Mouse (Mus musculus) ES-Bruce4 (cell line): Measurements from ENCODE around the gene Gm11567. TPM values are rescaled to one million over a fixed set of nuclear protein-coding genes. Genes with fewer than 3 reads are reported as not detected.
"Not testable (repeated sequence)": the region's sequence is repeated elsewhere in the genome, so short reads cannot be mapped to it uniquely, and the experiment has no call there.

ENCODE experiments used
- H3K27ac ChIP-seq: 2 replicates; pipeline ENCODE4 v1.5.1; 2012; ENCODE audit warnings: low read length, inconsistent platforms; ENCODE audit not compliant: insufficient read depth
- H3K27me3 ChIP-seq: 2 replicates; pipeline ENCODE4 v1.6.1; 2012; ENCODE audit warnings: mild to moderate bottlenecking, low read length, inconsistent platforms; ENCODE audit not compliant: control insufficient read depth, poor library complexity, insufficient read depth, severe bottlenecking
- H3K36me3 ChIP-seq: 2 replicates; pipeline ENCODE4 v1.6.1; 2012; ENCODE audit warnings: inconsistent platforms, mild to moderate bottlenecking, low read length, moderate library complexity; ENCODE audit not compliant: control insufficient read depth, poor library complexity, insufficient read depth, severe bottlenecking
- H3K4me1 ChIP-seq: one replicate; pipeline ENCODE4 v1.8.1; 2011; ENCODE audit warnings: low read length; ENCODE audit not compliant: control insufficient read depth, insufficient read depth
- H3K4me3 ChIP-seq: 2 replicates; pipeline ENCODE4 v1.5.1; 2011; ENCODE audit warnings: low read depth, mild to moderate bottlenecking, low read length
- H3K9ac ChIP-seq: 2 replicates; pipeline ENCODE4 v1.6.1; 2012; ENCODE audit warnings: low read depth, mild to moderate bottlenecking, inconsistent platforms; ENCODE audit not compliant: poor library complexity, severe bottlenecking
- H3K9me3 ChIP-seq: replicated peaks from 2 replicates; pipeline ENCODE4 v1.6.1; 2012; ENCODE audit warnings: mild to moderate bottlenecking, low read length, inconsistent platforms; ENCODE audit not compliant: control insufficient read depth, poor library complexity, insufficient read depth, severe bottlenecking
- CTCF ChIP-seq: IDR thresholded peaks from one replicate; pipeline ENCODE4 v1.8.1; 2011; ENCODE audit warnings: low read depth, low read length
- EP300 ChIP-seq: IDR thresholded peaks from 2 replicates; pipeline ENCODE4 v1.6.1; 2011; ENCODE audit warnings: low read depth, low read length; ENCODE audit not compliant: insufficient read depth
- POLR2A ChIP-seq: IDR thresholded peaks from one replicate; pipeline ENCODE4 v1.8.1; 2011; ENCODE audit warnings: low read length; ENCODE audit not compliant: insufficient read depth
- polyA plus RNA-seq: library from polyadenylated mRNA; stranded (reverse); fragments of >200 nt; gene quantifications from 2 replicates; pipeline ENCODE4 v1.2.4, GENCODE M21; 2011; ENCODE audit warnings: low read depth; ENCODE audit not compliant: missing spikeins, insufficient read depth, insufficient read length

Gm11567 gene
- polyA plus RNA-seq, 1 experiment = not detected

DNA sequence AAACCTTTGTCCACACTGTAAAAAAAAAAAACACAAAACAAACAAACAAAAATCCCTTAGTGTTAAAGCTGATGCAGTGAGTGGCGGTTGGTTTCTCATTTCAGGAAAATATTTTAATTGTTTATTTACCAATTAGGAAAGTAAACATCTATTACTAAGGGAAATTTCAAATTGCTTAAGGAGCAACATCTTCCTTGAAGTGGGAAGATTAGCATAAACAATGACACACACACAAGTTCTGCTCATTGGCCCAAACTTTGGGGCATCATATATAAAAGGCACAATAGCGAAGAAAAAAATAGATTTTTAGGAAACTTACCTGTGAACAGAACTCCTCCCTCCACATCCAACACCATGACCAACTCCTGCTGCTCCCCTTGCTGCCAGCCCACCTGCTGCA, 21.4 kb upstream of the Gm11567 start, which contains the start of gene Gm11568:
TSS of gene Gm11568 (plus strand) at position 301 of the 400 bp plus-strand sequence.
- Histone ChIP-seq H3K9ac (no peak within 1 kb of the TSS), H3K27me3 (no peaks in the 10 kb centered on the region)

DNA sequence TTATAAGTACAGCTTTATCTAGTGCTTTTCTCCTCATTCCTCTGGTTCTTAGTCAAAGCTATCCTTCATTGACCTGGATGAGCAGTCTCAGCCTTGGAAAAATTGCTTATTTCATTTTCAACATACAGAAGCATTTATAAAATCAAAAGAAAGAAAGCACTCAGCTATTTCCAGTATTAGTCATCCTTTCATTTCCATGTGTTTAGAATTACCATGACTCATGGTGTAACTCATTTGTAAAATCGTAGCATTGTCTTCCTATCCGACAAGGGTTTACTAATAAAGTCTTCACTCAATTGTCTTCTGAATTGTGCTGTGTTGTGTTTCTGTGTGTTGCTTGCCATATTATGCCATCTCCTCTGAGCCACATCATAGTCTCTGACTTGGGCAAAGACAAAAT, 20.2 kb upstream of the Gm11567 start:
- Histone ChIP-seq H3K4me1 (no peaks in the 10 kb centered on the region), H3K4me3 (no peak overlapping the region), H3K27me3 (no peaks in the 10 kb centered on the region), H3K9me3 (no peaks in the 10 kb centered on the region), H3K27ac (no peak overlapping the region), H3K36me3 (no peaks in the 10 kb centered on the region), H3K9ac (no peak overlapping the region)
- TF ChIP-seq EP300 (no peak), CTCF (no peak), POLR2A (no peak)

More for the DNA sequence above, 21.4 kb upstream of the Gm11567 start, which contains the start of gene Gm11568:
- TF ChIP-seq EP300 (no peak), CTCF (no peak), POLR2A (no peak)
- Histone ChIP-seq H3K27ac (no peak within 1 kb of the TSS), H3K4me1 (no peaks in the 10 kb centered on the region), H3K4me3 (no peak within 1 kb of the TSS), H3K36me3 (no peaks in the 10 kb centered on the region), H3K9me3 (no peaks in the 10 kb centered on the region)

DNA sequence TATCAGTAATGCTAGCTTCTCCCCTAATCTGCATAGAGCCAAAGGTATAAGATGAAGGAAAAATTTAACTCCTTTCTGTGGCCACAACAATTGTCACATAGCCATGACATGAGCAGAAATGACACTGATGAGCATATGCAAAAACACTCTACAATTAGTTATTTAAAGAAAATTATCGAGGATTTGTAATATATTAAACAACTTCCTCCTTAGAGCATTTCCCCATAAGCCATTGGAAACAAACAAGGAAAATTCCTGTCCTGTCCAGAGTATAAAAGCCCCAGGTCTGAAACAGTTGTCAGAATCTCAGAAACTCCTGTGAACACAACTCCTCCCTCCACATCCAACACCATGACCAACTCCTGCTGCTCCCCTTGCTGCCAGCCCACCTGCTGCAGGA, 14.8 kb upstream of the Gm11567 start, which contains the start of gene Gm11559:
TSS of gene Gm11559 (plus strand) at position 301 of the 400 bp plus-strand sequence.
- not testable (repeated sequence) for H3K4me3 ChIP-seq, H3K9ac ChIP-seq, H3K4me1 ChIP-seq, H3K27ac ChIP-seq, H3K9me3 ChIP-seq, H3K27me3 ChIP-seq, H3K36me3 ChIP-seq

DNA sequence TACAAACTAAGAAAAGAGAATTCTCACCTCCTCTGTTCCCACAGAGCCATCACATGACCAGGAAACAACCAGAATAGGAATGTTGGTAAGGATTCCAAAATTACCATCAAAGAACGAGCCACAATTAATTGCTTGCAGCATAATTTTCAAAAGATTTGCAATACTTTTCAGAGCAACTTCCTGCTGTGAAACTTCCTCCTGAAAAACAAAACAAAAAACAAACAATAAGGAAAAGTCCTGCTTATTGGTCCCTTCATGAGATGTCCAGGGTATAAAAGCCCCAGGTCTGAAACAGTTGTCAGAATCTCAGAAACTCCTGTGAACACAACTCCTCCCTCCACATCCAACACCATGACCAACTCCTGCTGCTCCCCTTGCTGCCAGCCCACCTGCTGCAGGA, 5.9 kb upstream of the Gm11567 start, which contains the start of gene Krtap9-1:
TSS of gene Krtap9-1 (plus strand) at position 301 of the 400 bp plus-strand sequence.
- H3K4me1 ChIP-seq, H3K9me3 ChIP-seq, H3K36me3 ChIP-seq, H3K4me3 ChIP-seq, H3K27me3 ChIP-seq, H3K9ac ChIP-seq, H3K27ac ChIP-seq: not testable (repeated sequence)

DNA sequence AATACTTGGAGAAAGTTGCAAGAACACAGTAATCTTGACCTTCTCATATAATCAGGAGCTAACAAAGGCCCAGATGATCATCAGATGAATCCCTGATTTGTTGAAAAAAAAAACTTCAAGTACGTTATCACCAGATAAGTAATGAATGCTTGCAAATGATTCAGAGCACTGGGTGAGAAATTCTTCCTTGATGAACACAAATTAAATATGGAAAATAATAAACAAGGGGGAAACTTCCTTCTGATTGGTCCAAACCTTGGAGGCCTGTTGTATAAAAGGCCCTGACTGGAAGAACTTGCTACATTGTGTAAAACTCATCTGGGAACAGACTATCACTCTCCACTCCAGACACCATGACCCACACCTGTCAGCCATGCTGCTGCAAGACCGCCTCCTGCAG, 28.6 kb downstream of the Gm11567 start, which contains the start of gene Krtap31-1:
TSS of gene Krtap31-1 (plus strand) at position 301 of the 400 bp plus-strand sequence.
- Histone ChIP-seq H3K9me3 (no peaks in the 10 kb centered on the region), H3K9ac (no peak within 1 kb of the TSS), H3K4me1 (no peaks in the 10 kb centered on the region), H3K4me3 (no peak within 1 kb of the TSS), H3K36me3 (no peaks in the 10 kb centered on the region), H3K27me3 (no peaks in the 10 kb centered on the region), H3K27ac (no peak within 1 kb of the TSS)
- no peak for TF ChIP-seq EP300
- no peak for TF ChIP-seq POLR2A
- TF ChIP-seq CTCF = no peak

DNA sequence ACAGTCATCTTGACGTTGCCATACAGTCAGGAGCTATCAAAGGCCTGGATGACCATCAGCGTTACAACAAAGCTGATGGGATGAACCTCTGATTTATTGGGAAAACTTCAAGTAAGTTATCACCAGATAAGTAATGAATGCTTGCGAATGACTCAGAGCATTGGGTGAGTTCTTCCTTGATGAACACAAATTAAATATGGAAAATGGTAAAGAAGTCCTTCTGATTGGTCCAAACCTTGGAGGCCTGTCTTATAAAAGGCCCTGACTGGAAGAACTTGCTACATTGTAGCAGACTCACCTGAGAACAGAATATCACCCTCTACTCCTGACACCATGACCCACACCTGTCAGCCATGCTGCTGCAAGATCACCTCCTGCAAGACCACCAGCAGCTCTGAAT, 35.5 kb downstream of the Gm11567 start, which contains the start of gene Gm11565:
TSS of gene Gm11565 (plus strand) at position 301 of the 400 bp plus-strand sequence.
- H3K36me3 ChIP-seq = no peaks in the 10 kb centered on the region
- H3K9ac ChIP-seq = no peak within 1 kb of the TSS
- no peak within 1 kb of the TSS for H3K4me3 ChIP-seq
- H3K9me3 ChIP-seq = no peaks in the 10 kb centered on the region
- H3K27me3 ChIP-seq = no peaks in the 10 kb centered on the region
- H3K27ac ChIP-seq = no peak within 1 kb of the TSS
- TF ChIP-seq POLR2A (no peak), CTCF (no peak), EP300 (no peak)
- no peaks in the 10 kb centered on the region for H3K4me1 ChIP-seq

Other genes starting within 250 kb of the Gm11567 start
- gene Krtap4-2, start 244.1 kb upstream of the Gm11567 start, polyA plus RNA-seq = not detected in 2 replicates
- not detected in 2 replicates for gene Krtap4-7, start 235.1 kb upstream of the Gm11567 start, polyA plus RNA-seq
- gene Gm11555, start 229.0 kb upstream of the Gm11567 start, polyA plus RNA-seq = not detected in 2 replicates
- not detected in 2 replicates for gene Gm11563, start 220.2 kb upstream of the Gm11567 start, polyA plus RNA-seq
- not detected in 2 replicates for gene Krtap4-6, start 213.2 kb upstream of the Gm11567 start, polyA plus RNA-seq
- not detected in 2 replicates for gene Gm14190, start 188.4 kb upstream of the Gm11567 start, polyA plus RNA-seq
- not detected in 2 replicates for gene Gm14180, start 144.9 kb upstream of the Gm11567 start, polyA plus RNA-seq
- not detected in 2 replicates for gene Gm11595, start 106.3 kb upstream of the Gm11567 start, polyA plus RNA-seq
- gene Krtap4-8, start 98.5 kb upstream of the Gm11567 start, polyA plus RNA-seq = not detected in 2 replicates
- gene Krtap4-9, start 94.0 kb upstream of the Gm11567 start, polyA plus RNA-seq = not detected in 2 replicates
- gene Gm11596, start 85.7 kb upstream of the Gm11567 start, polyA plus RNA-seq = not detected in 2 replicates
- not detected in 2 replicates for gene Gm11569, start 80.3 kb upstream of the Gm11567 start, polyA plus RNA-seq
- gene Gm11554, start 74.7 kb upstream of the Gm11567 start, polyA plus RNA-seq = not detected in 2 replicates
- not detected in 2 replicates for gene Krtap4-13, start 69.3 kb upstream of the Gm11567 start, polyA plus RNA-seq
- gene Gm11564, start 63.5 kb upstream of the Gm11567 start, polyA plus RNA-seq = not detected in 2 replicates
- not detected in 2 replicates for gene 2300003K06Rik, start 41.1 kb upstream of the Gm11567 start, polyA plus RNA-seq
- not detected in 2 replicates for gene Krtap4-16, start 27.6 kb upstream of the Gm11567 start, polyA plus RNA-seq
- not detected in 2 replicates for gene Gm11568, start 21.3 kb upstream of the Gm11567 start, polyA plus RNA-seq
- not detected in 2 replicates for gene Gm11559, start 14.7 kb upstream of the Gm11567 start, polyA plus RNA-seq
- not detected in 2 replicates for gene Krtap9-1, start 5.8 kb upstream of the Gm11567 start, polyA plus RNA-seq
- not detected in 2 replicates for gene Krtap31-1, start 28.7 kb downstream of the Gm11567 start, polyA plus RNA-seq
- not detected in 2 replicates for gene Gm11565, start 35.6 kb downstream of the Gm11567 start, polyA plus RNA-seq
- not detected in 2 replicates for gene Krtap31-2, start 57.1 kb downstream of the Gm11567 start, polyA plus RNA-seq
- not detected in 2 replicates for gene Krtap9-5, start 69.3 kb downstream of the Gm11567 start, polyA plus RNA-seq
- not detected in 2 replicates for gene Krtap29-1, start 99.9 kb downstream of the Gm11567 start, polyA plus RNA-seq
- not detected in 2 replicates for gene Krtap16-1, start 107.4 kb downstream of the Gm11567 start, polyA plus RNA-seq
- gene Krtap17-1, start 114.8 kb downstream of the Gm11567 start, polyA plus RNA-seq = not detected in 2 replicates
- not detected in 2 replicates for gene Krt33a, start 137.0 kb downstream of the Gm11567 start, polyA plus RNA-seq
- gene Krt33b, start 150.7 kb downstream of the Gm11567 start, polyA plus RNA-seq = not detected in 2 replicates
- not detected in 2 replicates for gene Krt34, start 162.4 kb downstream of the Gm11567 start, polyA plus RNA-seq
- gene Krt31, start 171.4 kb downstream of the Gm11567 start, polyA plus RNA-seq = not detected in 2 replicates
- gene Krt32, start 209.0 kb downstream of the Gm11567 start, polyA plus RNA-seq = not detected in 2 replicates
- not detected in 2 replicates for gene Krt35, start 217.1 kb downstream of the Gm11567 start, polyA plus RNA-seq
- gene Krt36, start 226.4 kb downstream of the Gm11567 start, polyA plus RNA-seq = not detected in 2 replicates
- gene Krt13, start 242.4 kb downstream of the Gm11567 start, polyA plus RNA-seq = not detected in 2 replicates